In the genomic region with DNA sequence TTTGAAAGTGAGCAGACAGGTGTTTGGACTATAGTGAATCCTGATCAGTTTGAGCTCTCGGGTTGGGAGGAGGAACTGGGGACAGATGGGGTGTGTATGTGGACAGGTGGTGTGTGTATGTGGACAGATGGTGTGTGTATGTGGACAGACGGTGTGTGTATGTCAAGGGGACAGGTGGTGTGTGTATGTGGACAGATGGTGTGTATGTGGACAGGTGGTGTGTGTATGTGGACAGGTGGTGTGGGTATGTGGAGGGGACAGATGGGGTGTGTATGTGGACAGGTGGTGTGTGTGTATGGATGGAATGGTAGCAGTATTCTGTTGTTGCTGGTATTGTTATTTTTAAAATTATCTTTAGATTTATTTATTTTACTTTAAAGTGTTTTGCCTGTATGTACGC, we compare ENCODE assay signal across 25 mouse cellular contexts. TPM values are rescaled to one million over a fixed set of nuclear protein-coding genes. Genes with fewer than 3 reads are reported as not detected.
DNase-seq lines count a peak whose midpoint lies in the region; ATAC-seq and TF ChIP-seq lines count a peak whose summit lies in the region.
"Had no signal": no experiment of that assay in that cellular context is flagged by ENCODE, and none has a peak within 500 bp of the region (broad histone marks: within the 10 kb centered on the region; RNA-seq: fewer than 3 reads in every experiment).

No protein-coding gene starts in this region.

- 84% methylated on average over 3 of the region's 3 CpGs for WGBS in embryonic facial prominence, embryonic 11.5 days
- WGBS in embryonic facial prominence, embryonic 10.5 days = 94% methylated on average over 3 of the region's 3 CpGs
- WGBS in limb, embryonic 11.5 days = 88% methylated on average over 3 of the region's 3 CpGs
- 94% methylated on average over 3 of the region's 3 CpGs for WGBS in limb, embryonic 10.5 days
- 88% methylated on average over 3 of the region's 3 CpGs for WGBS in neural tube, embryonic 12.5 days
- WGBS in midbrain, embryonic 11.5 days = 89% methylated on average over 3 of the region's 3 CpGs

- H3K27me3 ChIP-seq in embryonic facial prominence, embryonic 11.5 days (ENCODE audit: control insufficient read depth, insufficient read depth, low read length) = no peaks in the 10 kb centered on the region
- H3K27me3 ChIP-seq in embryonic facial prominence, embryonic 10.5 days (replicated peaks; ENCODE audit: low read depth, poor library complexity, severe bottlenecking) = no peaks in the 10 kb centered on the region
- no peaks in the 10 kb centered on the region for H3K27me3 ChIP-seq in limb, embryonic 11.5 days (ENCODE audit: control insufficient read depth, insufficient read depth, low read length)
- H3K27me3 ChIP-seq in limb, embryonic 10.5 days (ENCODE audit: low read depth, poor library complexity, severe bottlenecking) = no peaks in the 10 kb centered on the region
- no peaks in the 10 kb centered on the region for H3K27me3 ChIP-seq in neural tube, embryonic 12.5 days (replicated peaks)
- no peaks in the 10 kb centered on the region for H3K27me3 ChIP-seq in myocyte (ENCODE audit: control insufficient read depth, insufficient read depth, insufficient read length)
- no peaks in the 10 kb centered on the region for H3K27me3 ChIP-seq in midbrain, embryonic 11.5 days (ENCODE audit: control insufficient read depth, insufficient read depth, low read length)
- H3K27me3 ChIP-seq: CH12.LX; forebrain, embryonic 13.5 days; Patski had no signal

- no peak overlapping the region for H3K4me2 ChIP-seq in embryonic facial prominence, embryonic 11.5 days (ENCODE audit: low read depth, low read length)
- H3K4me2 ChIP-seq in limb, embryonic 11.5 days (ENCODE audit: low read depth, severe bottlenecking) = no peak overlapping the region
- no peak overlapping the region for H3K4me2 ChIP-seq in neural tube, embryonic 12.5 days (replicated peaks)
- no peak overlapping the region for H3K4me2 ChIP-seq in myocyte (ENCODE audit: low read depth)
- H3K4me2 ChIP-seq in midbrain, embryonic 11.5 days = no peak overlapping the region
- H3K4me2 ChIP-seq: forebrain, embryonic 13.5 days had no signal

- H3K9ac ChIP-seq in embryonic facial prominence, embryonic 11.5 days (replicated peaks; ENCODE audit: low read length) = no peak overlapping the region
- no peak overlapping the region for H3K9ac ChIP-seq in limb, embryonic 11.5 days (ENCODE audit: low read length)
- H3K9ac ChIP-seq in neural tube, embryonic 12.5 days = no peak overlapping the region
- H3K9ac ChIP-seq in midbrain, embryonic 11.5 days (ENCODE audit: low read length) = no peak overlapping the region
- H3K9ac ChIP-seq: forebrain, embryonic 13.5 days had no signal

- no peak for TF ChIP-seq POLR2A in myocyte (IDR thresholded peaks at IDR 0.05; ENCODE audit: insufficient read length, low read depth)

- no peaks in the 10 kb centered on the region for H3K79me2 ChIP-seq in myocyte (ENCODE audit: control insufficient read depth, insufficient read depth)

- 0 out of 2 replicates have a peak, but pooled peaks have one; percentile 62 for ATAC-seq in embryonic facial prominence, embryonic 11.5 days (replicated peaks; ENCODE audit: insufficient number of reproducible peaks, low FRiP score, low TSS enrichment, low read depth)
- ATAC-seq in limb, embryonic 11.5 days (ENCODE audit: insufficient number of reproducible peaks, low FRiP score, low TSS enrichment, low read depth) = peak; percentile 40; the same call in 1 of the 2 replicates
- 0 out of 2 replicates have a peak, but pooled peaks have one; percentile 13 for ATAC-seq in neural tube, embryonic 12.5 days (ENCODE audit: low FRiP score, low read depth)
- ATAC-seq in midbrain, embryonic 11.5 days (ENCODE audit: low FRiP score) = no peak
- ATAC-seq: activated CD4-positive, CD25-positive, alpha-beta regulatory T cell, adult 4 months; CD4-positive, CD25-positive, alpha-beta regulatory T cell, adult 4 months; forebrain, embryonic 13.5 days; forebrain, embryonic 16.5 days; Patski had no signal

- H3K27ac ChIP-seq in embryonic facial prominence, embryonic 11.5 days (replicated peaks; ENCODE audit: low read depth, low read length) = no peak overlapping the region
- no peak overlapping the region for H3K27ac ChIP-seq in embryonic facial prominence, embryonic 10.5 days (replicated peaks)
- no peak overlapping the region for H3K27ac ChIP-seq in limb, embryonic 11.5 days (replicated peaks; ENCODE audit: low read depth, low read length)
- H3K27ac ChIP-seq in limb, embryonic 10.5 days = no peak overlapping the region
- no peak overlapping the region for H3K27ac ChIP-seq in neural tube, embryonic 12.5 days
- H3K27ac ChIP-seq in midbrain, embryonic 11.5 days (ENCODE audit: low read depth, low read length) = no peak overlapping the region
- H3K27ac ChIP-seq: forebrain, embryonic 13.5 days had no signal

- no peaks in the 10 kb centered on the region for H3K4me1 ChIP-seq in embryonic facial prominence, embryonic 11.5 days (ENCODE audit: control insufficient read depth, insufficient read depth, low read length)
- no peaks in the 10 kb centered on the region; the same call in 1 of the 2 replicates for H3K4me1 ChIP-seq in embryonic facial prominence, embryonic 10.5 days
- H3K4me1 ChIP-seq in limb, embryonic 11.5 days (ENCODE audit: control insufficient read depth, insufficient read depth, low read length) = no peaks in the 10 kb centered on the region
- no peaks in the 10 kb centered on the region for H3K4me1 ChIP-seq in limb, embryonic 10.5 days
- no peaks in the 10 kb centered on the region for H3K4me1 ChIP-seq in neural tube, embryonic 12.5 days
- H3K4me1 ChIP-seq in midbrain, embryonic 11.5 days (ENCODE audit: control insufficient read depth, insufficient read depth, low read length) = no peaks in the 10 kb centered on the region
- H3K4me1 ChIP-seq: forebrain, embryonic 13.5 days had no signal

- H3K4me3 ChIP-seq in embryonic facial prominence, embryonic 11.5 days (ENCODE audit: low read depth, low read length) = no peak overlapping the region
- no peak overlapping the region for H3K4me3 ChIP-seq in embryonic facial prominence, embryonic 10.5 days
- no peak overlapping the region for H3K4me3 ChIP-seq in limb, embryonic 11.5 days (ENCODE audit: low read depth, low read length)
- no peak overlapping the region for H3K4me3 ChIP-seq in limb, embryonic 10.5 days
- no peak overlapping the region for H3K4me3 ChIP-seq in neural tube, embryonic 12.5 days
- no peak overlapping the region for H3K4me3 ChIP-seq in myocyte
- H3K4me3 ChIP-seq in midbrain, embryonic 11.5 days (ENCODE audit: low read depth, low read length) = no peak overlapping the region
- H3K4me3 ChIP-seq: forebrain, embryonic 13.5 days had no signal

- no peak for DNase-seq in embryonic facial prominence, embryonic 11.5 days (ENCODE audit: low spot score)
- no peak for DNase-seq in embryonic facial prominence, embryonic 10.5 days (ENCODE audit: low spot score)
- DNase-seq in limb, embryonic 11.5 days (ENCODE audit: low spot score) = no peak
- DNase-seq in limb, embryonic 10.5 days (ENCODE audit: low spot score) = no peak
- DNase-seq in neural tube, embryonic 10.5 days (ENCODE audit: extremely low spot score, low spot score) = no peak
- DNase-seq in midbrain, embryonic 11.5 days (ENCODE audit: low spot score, missing footprints) = no peak
- DNase-seq: adrenal gland, postnatal 10 days; adrenal gland, postnatal 25 days; B cell, adult 2 months; cerebellum, adult 11 months; cerebellum, adult 18-20 months; cerebellum, adult 8-10 months; cerebellum, adult 9-11 months; cerebellum, postnatal 14 days; cerebellum, postnatal 36 days; embryo, embryonic 11 days had no signal

- no peaks in the 10 kb centered on the region for H3K36me3 ChIP-seq in embryonic facial prominence, embryonic 11.5 days (replicated peaks; ENCODE audit: control insufficient read depth, insufficient read depth, low read depth, low read length)
- no peaks in the 10 kb centered on the region for H3K36me3 ChIP-seq in embryonic facial prominence, embryonic 10.5 days (replicated peaks)
- no peaks in the 10 kb centered on the region for H3K36me3 ChIP-seq in limb, embryonic 11.5 days (ENCODE audit: control insufficient read depth, insufficient read depth, low read length)
- H3K36me3 ChIP-seq in limb, embryonic 10.5 days = no peaks in the 10 kb centered on the region
- no peaks in the 10 kb centered on the region for H3K36me3 ChIP-seq in neural tube, embryonic 12.5 days
- H3K36me3 ChIP-seq in myocyte (ENCODE audit: control insufficient read depth, insufficient read depth) = no peaks in the 10 kb centered on the region
- H3K36me3 ChIP-seq in midbrain, embryonic 11.5 days (ENCODE audit: control insufficient read depth, insufficient read depth, low read length) = no peaks in the 10 kb centered on the region; the same call in 1 of the 2 replicates
- H3K36me3 ChIP-seq: G1E had no signal

- H3ac ChIP-seq in myocyte (ENCODE audit: control insufficient read depth, insufficient read length) = no peak overlapping the region

- no peaks in the 10 kb centered on the region for H3K9me3 ChIP-seq in embryonic facial prominence, embryonic 11.5 days (replicated peaks; ENCODE audit: control insufficient read depth, low read length)
- H3K9me3 ChIP-seq in embryonic facial prominence, embryonic 10.5 days = no peaks in the 10 kb centered on the region
- H3K9me3 ChIP-seq in limb, embryonic 11.5 days (ENCODE audit: control insufficient read depth, low read length) = no peaks in the 10 kb centered on the region
- no peaks in the 10 kb centered on the region for H3K9me3 ChIP-seq in limb, embryonic 10.5 days (replicated peaks)
- no peaks in the 10 kb centered on the region for H3K9me3 ChIP-seq in neural tube, embryonic 12.5 days
- no peaks in the 10 kb centered on the region for H3K9me3 ChIP-seq in midbrain, embryonic 11.5 days (ENCODE audit: control insufficient read depth, low read length)
- H3K9me3 ChIP-seq: forebrain, embryonic 13.5 days had no signal

TF ChIP-seq in myocyte, 11 proteins besides CTCF, POLR2A, EP300 and RAD21 (continues in another document):
- peak in 2 of 3 experiments; percentile 65 to 68 for TF ChIP-seq MYOD1 (IDR thresholded peaks at IDR 0.05; ENCODE audit: control insufficient read depth in 1 of 3, insufficient read length in 2 of 3, low read depth in 2 of 3)
- TF ChIP-seq MYOG (IDR thresholded peaks at IDR 0.05; ENCODE audit: control insufficient read depth in 1 of 3, insufficient read depth in 1 of 3, insufficient read length in 2 of 3, low read depth in 2 of 3) = peak in 2 of 3 experiments; percentile 14 to 61
- no peak for TF ChIP-seq SRF (IDR thresholded peaks at IDR 0.05; ENCODE audit: control insufficient read depth, insufficient read length, low read depth)
- no peak for TF ChIP-seq E2F4 (IDR thresholded peaks at IDR 0.05; ENCODE audit: insufficient read depth)

RNA-seq across cellular contexts. Expression of a gene that starts 40.1 kb away (rescaled TPM):
- polyA plus RNA-seq in embryonic facial prominence, embryonic 11.5 days (2014; fragmentation: Nextera tagmentation; extraction: Ambion mirVana) = 1.9 and 2.5 TPM in 2 replicates
- polyA plus RNA-seq in embryonic facial prominence, embryonic 10.5 days (2016; fragmentation: Nextera tagmentation; extraction: Ambion mirVana) = 1.9 and 2.6 TPM in 2 replicates
- polyA plus RNA-seq in limb, embryonic 11.5 days (2014; fragmentation: Nextera tagmentation; extraction: Ambion mirVana) = 0.94 and 1.5 TPM in 2 replicates
- polyA plus RNA-seq in limb, embryonic 10.5 days (2016; fragmentation: Nextera tagmentation; extraction: Ambion mirVana) = 0.63 and 1.4 TPM in 2 replicates
- 1.3 and 2.0 TPM in 2 replicates for polyA plus RNA-seq in neural tube, embryonic 12.5 days (2016; fragmentation: Nextera tagmentation; extraction: Ambion mirVana)
- polyA plus RNA-seq in myocyte (2012; fragmentation: generic; extraction: Trizol) = 0.02 TPM
- polyA plus RNA-seq in midbrain, embryonic 11.5 days (2014; fragmentation: Nextera tagmentation; extraction: Ambion mirVana) = 0.84 and 1.4 TPM in 2 replicates
- polyA plus RNA-seq: G1E, Patski had no signal
